Mouse (Mus musculus) hindbrain, embryonic 13.5 days (tissue): Measurements from ENCODE around the gene Swsap1. TPM values are rescaled to one million over a fixed set of nuclear protein-coding genes. Genes with fewer than 3 reads are reported as not detected.

Source experiments
- ATAC-seq: fragments of 200-750 bp; cut with Nextera tagmentation; 2 replicates; pipeline ENCODE4 v1.8.0; 2017; ENCODE audit warnings: moderate TSS enrichment; ENCODE audit not compliant: low FRiP score
- H3K27ac ChIP-seq: fragments of 300-500 bp; sonication (generic); 2 replicates; pipeline ENCODE4 v1.5.1; 2015; ENCODE audit warnings: inconsistent platforms, mild to moderate bottlenecking, moderate library complexity
- H3K27me3 ChIP-seq: fragments of 300-500 bp; sonication (generic); 2 replicates; pipeline ENCODE4 v1.6.1; 2015; ENCODE audit warnings: mild to moderate bottlenecking, inconsistent platforms
- H3K36me3 ChIP-seq: fragments of 300-500 bp; sonication (generic); 2 replicates; pipeline ENCODE4 v1.6.1; 2015; ENCODE audit warnings: mild to moderate bottlenecking, inconsistent platforms
- H3K4me1 ChIP-seq: fragments of 300-500 bp; sonication (generic); replicated peaks from 2 replicates; pipeline ENCODE4 v1.6.1; 2015; ENCODE audit warnings: inconsistent platforms
- H3K4me2 ChIP-seq: fragments of 300-500 bp; sonication (generic); 2 replicates; pipeline ENCODE4 v1.6.1; 2015; ENCODE audit warnings: inconsistent platforms, mild to moderate bottlenecking, moderate library complexity
- H3K4me3 ChIP-seq: fragments of 300-500 bp; sonication (generic); 2 replicates; pipeline ENCODE4 v1.5.1; 2015; ENCODE audit warnings: mild to moderate bottlenecking, inconsistent platforms
- H3K9ac ChIP-seq: fragments of 300-500 bp; sonication (generic); 2 replicates; pipeline ENCODE4 v1.6.1; 2015; ENCODE audit warnings: mild to moderate bottlenecking, inconsistent platforms
- H3K9me3 ChIP-seq: fragments of 300-500 bp; sonication (generic); 2 replicates; pipeline ENCODE4 v1.6.1; 2016; ENCODE audit warnings: inconsistent platforms
- WGBS: fragments of 180-500 bp; shearing (Covaris S2); methylation state at CpG from one replicate; pipeline ENCODE4 v1.1.7; 2015; 5-methylcytosine and 5-hydroxymethylcytosine counted together
- polyA plus RNA-seq: library from polyadenylated mRNA; unstranded; fragments of >200 nt; fragmentation: Nextera tagmentation; extraction: Ambion mirVana; gene quantifications from 2 replicates; pipeline ENCODE4 v1.2.1, GENCODE M21; 2015

Gene Swsap1
- polyA plus RNA-seq, 1 experiment from 2014 or later, result 9.1 TPM

DNA sequence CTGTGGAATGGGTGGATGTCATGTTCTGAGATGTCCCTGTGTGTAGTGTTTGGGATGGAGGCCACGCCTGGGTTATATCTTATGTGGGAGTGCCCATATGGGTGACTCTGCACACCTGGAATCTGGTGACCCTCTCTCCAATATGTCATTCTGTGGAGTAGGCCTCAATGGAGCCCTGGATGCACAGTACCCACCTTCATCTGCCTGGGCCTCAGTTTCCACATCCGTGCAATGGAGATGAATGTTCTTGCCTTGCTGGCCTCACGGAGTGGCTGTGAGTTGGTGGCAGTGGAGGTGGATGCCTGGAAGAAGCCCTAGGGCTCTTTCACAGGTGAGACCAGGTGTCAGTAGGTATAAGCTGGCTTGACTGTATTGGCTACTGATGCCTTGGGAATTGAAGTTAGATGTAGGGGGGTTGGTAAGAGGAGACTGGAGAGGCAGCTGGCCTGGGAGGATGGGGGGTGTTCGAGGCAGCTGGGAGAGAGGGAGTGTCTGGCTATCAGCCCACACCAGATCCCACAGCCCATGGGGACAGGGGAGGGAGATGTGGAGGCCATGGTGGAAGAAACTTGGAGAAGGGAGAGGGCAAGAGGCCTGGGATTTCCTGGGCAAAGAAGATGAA is 17.2 kb upstream of the Swsap1 start:
- H3K9me3 ChIP-seq, result no peaks in the 10 kb centered on the region
- H3K4me1 ChIP-seq, result peaks cover 28% of the 10 kb centered on the region
- no peak overlapping the region; the same call in 1 of the 2 replicates for H3K27ac ChIP-seq
- ATAC-seq, result no peak
- no peaks in the 10 kb centered on the region for H3K27me3 ChIP-seq
- H3K4me3 ChIP-seq, result peak overlapping the region; percentile 75
- whole genome bisulfite sequencing, result 89% methylated on average over 4 of the region's 4 CpGs
- H3K9ac ChIP-seq, result peak overlapping the region; percentile 89
- H3K4me2 ChIP-seq, result peak overlapping the region; percentile 73
- H3K36me3 ChIP-seq, result peaks cover 38% of the 10 kb centered on the region

DNA sequence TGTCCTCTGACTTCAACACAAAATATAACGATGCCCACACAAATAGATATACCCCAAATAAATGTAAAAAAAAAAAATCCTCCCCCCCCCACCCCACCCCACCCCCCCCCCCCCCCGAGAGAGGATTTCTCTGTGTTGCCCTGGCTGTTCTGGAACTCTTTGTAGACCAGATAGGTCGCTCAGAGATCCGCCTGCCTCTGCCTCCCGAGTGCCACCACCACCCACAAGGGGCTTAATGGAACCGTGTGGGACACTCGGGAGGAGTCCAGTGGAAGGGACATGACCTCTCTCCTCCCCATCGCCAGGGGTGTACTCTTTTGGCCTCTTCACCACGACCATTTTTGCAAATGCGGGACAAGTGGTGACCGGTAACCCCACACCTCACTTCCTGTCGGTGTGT is 12.5 kb upstream of the Swsap1 start:
- H3K27me3 ChIP-seq, result peaks cover 26% of the 10 kb centered on the region
- no peak overlapping the region for H3K4me2 ChIP-seq
- H3K4me1 ChIP-seq, result peaks cover 20% of the 10 kb centered on the region
- WGBS, result 83% methylated on average over 12 of the region's 12 CpGs
- no peak for ATAC-seq
- H3K27ac ChIP-seq, result no peak overlapping the region
- H3K9ac ChIP-seq, result no peak overlapping the region
- H3K4me3 ChIP-seq, result no peak overlapping the region
- no peaks in the 10 kb centered on the region for H3K9me3 ChIP-seq
- peaks cover 69% of the 10 kb centered on the region for H3K36me3 ChIP-seq

DNA sequence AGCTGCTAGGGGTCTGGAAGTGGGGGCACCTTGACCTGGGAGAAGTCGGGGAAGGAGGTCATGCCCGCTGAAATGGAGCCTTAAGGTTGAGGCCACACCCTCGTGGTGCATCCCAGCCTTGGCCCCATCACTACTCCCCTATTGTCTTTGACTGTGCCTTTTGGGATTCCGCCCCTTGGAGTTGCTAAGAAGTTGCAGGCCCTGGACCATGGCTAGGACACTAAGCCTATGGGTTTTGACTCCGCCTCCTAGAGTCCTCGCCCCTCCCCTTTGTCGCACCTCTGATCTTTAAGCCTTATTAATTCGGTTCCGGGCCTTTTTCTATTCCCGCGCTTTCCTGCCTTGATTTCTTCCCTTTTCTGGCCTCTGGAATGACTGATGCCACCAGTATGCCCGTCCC is 11.9 kb upstream of the Swsap1 start:
- Histone ChIP-seq H3K4me1 (peaks cover 14% of the 10 kb centered on the region), H3K9me3 (no peaks in the 10 kb centered on the region), H3K27ac (no peak overlapping the region), H3K4me2 (no peak overlapping the region), H3K4me3 (no peak overlapping the region), H3K27me3 (peaks cover 32% of the 10 kb centered on the region), H3K9ac (no peak overlapping the region), H3K36me3 (peaks cover 66% of the 10 kb centered on the region)
- 47% methylated on average over 12 of the region's 12 CpGs for WGBS
- ATAC-seq, result no peak

DNA sequence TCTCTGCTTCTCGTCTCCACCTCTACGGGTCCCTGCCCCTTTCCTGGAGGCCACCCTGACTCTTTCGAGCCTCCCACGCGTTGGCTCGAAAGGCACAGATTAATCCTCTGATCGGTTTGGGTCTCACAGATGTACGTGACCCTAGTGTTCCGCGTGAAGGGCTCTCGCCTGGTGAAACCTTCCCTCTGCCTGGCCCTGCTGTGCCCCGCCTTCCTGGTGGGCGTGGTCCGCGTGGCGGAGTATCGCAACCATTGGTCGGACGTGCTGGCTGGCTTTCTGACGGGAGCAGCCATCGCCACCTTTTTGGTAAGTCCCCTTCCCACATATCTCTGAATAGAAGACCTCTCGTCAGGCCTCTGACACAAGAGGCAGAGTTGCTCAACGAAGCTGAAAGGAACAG is 11.3 kb upstream of the Swsap1 start:
- WGBS, result 22% methylated on average over 23 of the region's 23 CpGs

DNA sequence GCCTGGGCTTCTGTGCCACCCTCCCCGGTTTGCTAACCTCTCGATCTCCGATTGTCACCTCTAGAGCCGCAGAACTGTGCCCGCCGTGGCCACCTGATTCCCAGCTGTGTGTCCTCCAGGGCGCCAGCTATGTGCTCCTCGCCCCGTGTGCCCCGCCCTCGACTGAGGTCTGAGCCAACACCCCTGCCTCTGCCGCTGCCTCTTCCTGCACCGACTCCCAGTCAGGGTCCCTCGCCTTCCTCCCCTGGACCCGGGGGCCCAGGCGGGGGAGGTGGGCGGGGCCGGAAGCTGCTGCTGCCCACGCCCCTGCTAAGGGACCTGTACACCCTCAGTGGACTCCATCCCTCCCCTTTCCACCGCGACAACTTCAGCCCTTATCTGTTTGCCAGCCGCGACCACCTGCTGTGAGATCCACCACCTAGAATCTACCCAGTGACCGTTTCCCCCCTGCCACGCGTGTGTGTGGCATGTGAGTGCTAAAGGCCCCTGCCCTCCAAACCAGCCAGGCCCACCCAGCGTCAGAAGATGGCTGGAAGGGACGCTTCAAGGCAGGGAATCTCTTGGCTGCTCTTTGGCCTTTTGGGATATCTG is 7.9 kb upstream of the Swsap1 start:
- no peaks in the 10 kb centered on the region for H3K9me3 ChIP-seq
- H3K4me2 ChIP-seq, result no peak overlapping the region
- no peak; the same call in 1 of the 2 replicates for ATAC-seq
- H3K9ac ChIP-seq, result no peak overlapping the region
- H3K27ac ChIP-seq, result no peak overlapping the region
- 7% methylated on average over 28 of the region's 28 CpGs for WGBS
- H3K27me3 ChIP-seq, result peaks cover 42% of the 10 kb centered on the region
- H3K4me1 ChIP-seq, result 0 out of 2 replicates have a peak, but pooled peaks cover 5% of the 10 kb centered on the region
- H3K36me3 ChIP-seq, result peaks cover 33% of the 10 kb centered on the region
- H3K4me3 ChIP-seq, result no peak overlapping the region

More for the DNA sequence above, 11.3 kb upstream of the Swsap1 start:
- no peaks in the 10 kb centered on the region for H3K9me3 ChIP-seq
- H3K9ac ChIP-seq, result no peak overlapping the region
- peaks cover 63% of the 10 kb centered on the region for H3K36me3 ChIP-seq
- H3K4me2 ChIP-seq, result no peak overlapping the region
- no peak overlapping the region for H3K4me3 ChIP-seq
- peaks cover 38% of the 10 kb centered on the region for H3K27me3 ChIP-seq
- ATAC-seq, result no peak
- H3K27ac ChIP-seq, result no peak overlapping the region
- H3K4me1 ChIP-seq, result peaks cover 8% of the 10 kb centered on the region

GRCm38 (mm10) chr9:21948146-21948545 is 7.4 kb upstream of the Swsap1 start:
- Histone ChIP-seq H3K36me3 (peaks cover 31% of the 10 kb centered on the region), H3K27me3 (peaks cover 42% of the 10 kb centered on the region), H3K4me2 (no peak overlapping the region), H3K4me3 (no peak overlapping the region), H3K27ac (no peak overlapping the region), H3K9ac (no peak overlapping the region), H3K4me1 (peaks cover 6% of the 10 kb centered on the region; the same call in 1 of the 2 replicates), H3K9me3 (no peaks in the 10 kb centered on the region)
- ATAC-seq, result no peak
- WGBS, result 62% methylated on average over 8 of the region's 8 CpGs

DNA sequence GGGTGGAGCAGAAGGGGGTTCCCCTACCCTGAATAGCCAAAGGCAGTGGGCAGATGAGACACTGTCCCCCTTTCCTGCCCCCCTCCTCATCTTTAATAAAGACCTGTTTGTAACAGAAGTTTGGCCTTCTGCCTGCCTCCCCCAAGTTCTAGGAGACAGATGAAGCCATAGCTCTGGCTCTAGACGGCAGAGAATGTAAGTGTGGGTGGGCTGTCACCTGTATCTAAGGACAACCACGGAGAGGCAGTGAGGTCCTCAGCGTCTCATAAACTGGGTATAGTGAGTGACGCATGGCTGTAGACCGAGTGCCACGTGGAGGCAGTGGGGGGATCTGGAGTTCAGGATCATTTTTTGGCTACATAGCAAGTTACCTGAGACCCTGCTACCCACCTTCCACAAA is 6.8 kb upstream of the Swsap1 start:
- Histone ChIP-seq H3K4me3 (no peak overlapping the region), H3K27me3 (peaks cover 42% of the 10 kb centered on the region), H3K27ac (no peak overlapping the region), H3K4me2 (no peak overlapping the region), H3K4me1 (peaks cover 12% of the 10 kb centered on the region), H3K36me3 (peaks cover 31% of the 10 kb centered on the region), H3K9ac (no peak overlapping the region), H3K9me3 (no peaks in the 10 kb centered on the region)
- ATAC-seq, result no peak
- 66% methylated on average over 6 of the region's 6 CpGs for WGBS

DNA sequence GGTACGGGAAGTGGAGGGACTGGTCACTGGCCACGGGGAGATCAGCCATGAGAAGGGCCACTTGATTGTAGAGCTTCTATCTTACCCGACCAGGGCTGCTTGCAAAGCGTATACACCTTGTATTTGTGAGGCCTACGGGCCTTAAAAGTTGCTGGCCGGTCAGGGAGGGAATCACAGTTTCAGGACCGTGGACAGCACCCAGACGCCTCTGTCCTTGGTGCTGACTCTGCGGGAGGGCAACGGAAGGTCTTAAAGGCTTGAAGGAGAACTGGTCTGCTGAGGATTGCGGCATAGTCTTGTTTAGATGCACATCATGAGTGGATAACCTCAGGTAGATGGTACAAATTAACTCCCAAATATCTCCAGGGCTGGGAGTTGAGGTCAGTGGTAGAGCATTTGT is 5.2 kb upstream of the Swsap1 start:
- Histone ChIP-seq H3K36me3 (peaks cover 23% of the 10 kb centered on the region), H3K27ac (no peak overlapping the region), H3K9me3 (no peaks in the 10 kb centered on the region), H3K4me3 (no peak overlapping the region), H3K4me1 (peaks cover 17% of the 10 kb centered on the region), H3K27me3 (peaks cover 40% of the 10 kb centered on the region), H3K9ac (no peak overlapping the region), H3K4me2 (no peak overlapping the region)
- no peak for ATAC-seq
- WGBS, result 19% methylated on average over 11 of the region's 11 CpGs

DNA sequence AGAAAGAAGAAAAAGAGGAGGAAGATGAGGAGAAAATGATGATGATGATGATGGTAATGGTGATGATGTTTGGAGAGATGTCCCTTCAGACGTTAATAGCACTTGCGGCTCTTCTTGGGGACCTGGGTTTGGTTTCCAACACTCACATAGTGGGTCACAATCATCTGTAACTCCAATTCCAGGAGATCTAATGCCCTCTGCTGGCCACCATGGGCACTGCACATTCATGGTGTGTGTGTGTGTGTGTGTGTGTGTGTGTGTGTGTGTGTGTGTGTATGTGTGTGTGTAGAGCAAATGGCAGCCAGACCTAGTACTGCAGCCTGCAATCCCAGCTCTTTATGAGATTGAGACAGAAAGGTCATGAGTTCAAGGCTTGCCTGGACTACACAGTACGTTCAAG is 3.6 kb upstream of the Swsap1 start:
- no peak for ATAC-seq
- H3K9me3 ChIP-seq, result no peaks in the 10 kb centered on the region
- peaks cover 24% of the 10 kb centered on the region for H3K4me1 ChIP-seq
- H3K36me3 ChIP-seq, result peaks cover 10% of the 10 kb centered on the region
- H3K27me3 ChIP-seq, result peaks cover 24% of the 10 kb centered on the region
- no peak overlapping the region for H3K4me2 ChIP-seq
- H3K4me3 ChIP-seq, result no peak overlapping the region
- H3K27ac ChIP-seq, result no peak overlapping the region
- 89% methylated on average over 3 of the region's 3 CpGs for WGBS
- H3K9ac ChIP-seq, result no peak overlapping the region

- 8% methylated on average over 3 of the region's 3 CpGs for WGBS
- H3K4me2 ChIP-seq, result no peak overlapping the region
- peaks cover 4% of the 10 kb centered on the region; the same call in 1 of the 2 replicates for H3K36me3 ChIP-seq
- H3K4me1 ChIP-seq, result peaks cover 21% of the 10 kb centered on the region
- no peaks in the 10 kb centered on the region for H3K9me3 ChIP-seq
- H3K9ac ChIP-seq, result no peak overlapping the region
- H3K4me3 ChIP-seq, result no peak overlapping the region
- H3K27me3 ChIP-seq, result peaks cover 16% of the 10 kb centered on the region; the same call in 1 of the 2 replicates
- H3K27ac ChIP-seq, result no peak overlapping the region
- ATAC-seq, result no peak
Measured at GRCm38 (mm10) chr9:21953600-21953999, 2.0 kb upstream of the Swsap1 start.

GRCm38 (mm10) chr9:21954635-21955034 is 920 bp upstream of the Swsap1 start:
- Histone ChIP-seq H3K9ac (no peak overlapping the region), H3K4me1 (peaks cover 21% of the 10 kb centered on the region), H3K36me3 (peaks cover 7% of the 10 kb centered on the region; the same call in 1 of the 2 replicates), H3K9me3 (no peaks in the 10 kb centered on the region), H3K4me2 (peak overlapping the region; percentile 59; the same call in 1 of the 2 replicates), H3K27me3 (peaks cover 17% of the 10 kb centered on the region), H3K4me3 (peak overlapping the region; percentile 61; the same call in 1 of the 2 replicates), H3K27ac (no peak overlapping the region)
- 72% methylated on average over 3 of the region's 3 CpGs for WGBS
- no peak for ATAC-seq

GRCm38 (mm10) chr9:21955225-21955569 is 358 bp upstream of the Swsap1 start:
- H3K4me3 ChIP-seq, result peak overlapping the region; percentile 61
- H3K4me1 ChIP-seq, result peaks cover 21% of the 10 kb centered on the region
- peaks cover 21% of the 10 kb centered on the region for H3K27me3 ChIP-seq
- H3K9me3 ChIP-seq, result no peaks in the 10 kb centered on the region
- peaks cover 7% of the 10 kb centered on the region; the same call in 1 of the 2 replicates for H3K36me3 ChIP-seq
- peak; percentile 74 for ATAC-seq
- WGBS, result 3% methylated on average over 18 of the region's 18 CpGs
- peak overlapping the region; percentile 59 for H3K4me2 ChIP-seq
- H3K27ac ChIP-seq, result peak overlapping the region; percentile 97
- peak overlapping the region; percentile 66 for H3K9ac ChIP-seq

- Histone ChIP-seq H3K27ac (no peak overlapping the region), H3K4me2 (no peak overlapping the region), H3K36me3 (peaks cover 7% of the 10 kb centered on the region; the same call in 1 of the 2 replicates), H3K9me3 (no peaks in the 10 kb centered on the region), H3K9ac (no peak overlapping the region), H3K4me1 (peaks cover 47% of the 10 kb centered on the region), H3K4me3 (no peak overlapping the region), H3K27me3 (peaks cover 53% of the 10 kb centered on the region)
- 91% methylated on average over 5 of the region's 5 CpGs for WGBS
- no peak for ATAC-seq
Measured at GRCm38 (mm10) chr9:21958372-21958771, 2.8 kb downstream of the Swsap1 start.
